Mouse (Mus musculus) urinary bladder, postnatal 0 days (tissue): ENCODE data around the gene Rac2. TPM values are rescaled to one million over a fixed set of nuclear protein-coding genes. Genes with fewer than 3 reads are reported as not detected.

ENCODE experiments used
- polyA plus RNA-seq: library from polyadenylated mRNA; unstranded; fragments of >200 nt; fragmentation: Nextera tagmentation; extraction: Ambion mirVana; gene quantifications from 2 replicates; pipeline ENCODE4 v1.2.1, GENCODE M21; 2015

Rac2 gene
- 7.9 and 29.7 TPM in 2 replicates for polyA plus RNA-seq

GRCm38 (mm10) chr15:78572658-78573397 is at the start of gene Rac2:
Gene Rac2 (minus strand): TSS chr15:78572783.

GRCm38 (mm10) chr15:78596914-78597313 is 24.3 kb upstream of the Rac2 start, which contains the start of gene Cyth4:
Gene Cyth4 (plus strand): TSS chr15:78597047.

GRCm38 (mm10) chr15:78544561-78545001 is 28.0 kb downstream of the Rac2 start, which contains the start of gene Sstr3:
Gene Sstr3 (minus strand): TSS chr15:78544685.

DNA sequence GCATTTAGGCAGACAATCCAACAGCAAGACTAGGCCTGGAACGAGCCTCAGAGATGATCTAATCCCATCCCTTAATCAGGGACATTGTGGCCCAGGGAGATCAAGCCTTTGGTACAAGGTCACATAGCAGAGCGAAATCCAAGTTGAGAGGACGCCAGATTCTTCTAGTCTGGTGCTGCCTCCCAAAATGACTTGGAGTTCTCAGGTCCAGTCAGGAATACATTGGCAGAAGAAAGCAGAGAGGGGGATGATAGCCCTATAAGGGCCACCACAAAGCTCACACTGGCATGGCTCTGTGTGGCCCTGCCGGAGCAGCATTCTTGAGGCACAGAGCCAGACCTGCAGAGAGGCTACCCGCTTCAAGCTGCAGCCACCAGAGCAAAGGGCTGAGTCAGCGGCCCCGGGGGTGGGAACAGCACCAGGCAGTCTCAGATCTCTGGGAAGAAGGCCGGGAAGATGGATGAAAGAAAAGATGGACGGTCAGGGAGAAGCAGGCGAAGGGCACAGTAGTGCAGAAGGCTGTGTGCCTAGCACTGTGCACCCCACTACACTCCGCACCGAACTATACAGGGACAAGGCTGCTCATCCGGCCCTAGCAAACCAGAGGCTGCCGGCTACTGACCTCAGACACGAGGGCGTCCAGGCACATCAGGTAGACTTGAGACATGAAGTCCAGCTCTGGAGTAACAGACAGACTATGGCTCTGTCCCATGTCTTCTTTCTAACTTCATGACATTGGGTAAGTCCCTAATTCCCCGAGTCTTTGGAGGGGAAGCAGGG is 41.7 kb downstream of the Rac2 start, which contains the start of gene C1qtnf6:
TSS of gene C1qtnf6 (minus strand) at position 746 of the 780 bp plus-strand sequence.

Other genes starting within 250 kb of the Rac2 start
- 2.3 and 4.9 TPM in 2 replicates for gene Csf2rb, start 247.0 kb downstream of the Rac2 start, polyA plus RNA-seq
- gene Tex33, start 176.9 kb downstream of the Rac2 start, polyA plus RNA-seq, result not detected in 2 replicates
- gene Tst, start 166.9 kb downstream of the Rac2 start, polyA plus RNA-seq, result 17.1 and 22.4 TPM in 2 replicates
- gene Mpst, start 166.4 kb downstream of the Rac2 start, polyA plus RNA-seq, result 2.5 and 3.0 TPM in 2 replicates
- gene Kctd17, start 144.2 kb downstream of the Rac2 start, polyA plus RNA-seq, result 61.5 and 64.3 TPM in 2 replicates
- 0.19 and 0.47 TPM in 2 replicates for gene Tmprss6, start 104.1 kb downstream of the Rac2 start, polyA plus RNA-seq
- 0.20 and 0.24 TPM in 2 replicates for gene Il2rb, start 77.5 kb downstream of the Rac2 start, polyA plus RNA-seq
- 44.3 and 44.5 TPM in 2 replicates for gene C1qtnf6, start 41.4 kb downstream of the Rac2 start, polyA plus RNA-seq
- gene Sstr3, start 28.1 kb downstream of the Rac2 start, polyA plus RNA-seq, result not detected in 2 replicates
- 7.8 and 19.8 TPM in 2 replicates for gene Cyth4, start 24.3 kb upstream of the Rac2 start, polyA plus RNA-seq
- not detected in 2 replicates for gene Elfn2, start 146.0 kb upstream of the Rac2 start, polyA plus RNA-seq
- 5.4 and 6.4 TPM in 2 replicates for gene Mfng, start 200.7 kb upstream of the Rac2 start, polyA plus RNA-seq
- 1.4 and 1.9 TPM in 2 replicates for gene Card10, start 230.3 kb upstream of the Rac2 start, polyA plus RNA-seq